In the genomic region with DNA sequence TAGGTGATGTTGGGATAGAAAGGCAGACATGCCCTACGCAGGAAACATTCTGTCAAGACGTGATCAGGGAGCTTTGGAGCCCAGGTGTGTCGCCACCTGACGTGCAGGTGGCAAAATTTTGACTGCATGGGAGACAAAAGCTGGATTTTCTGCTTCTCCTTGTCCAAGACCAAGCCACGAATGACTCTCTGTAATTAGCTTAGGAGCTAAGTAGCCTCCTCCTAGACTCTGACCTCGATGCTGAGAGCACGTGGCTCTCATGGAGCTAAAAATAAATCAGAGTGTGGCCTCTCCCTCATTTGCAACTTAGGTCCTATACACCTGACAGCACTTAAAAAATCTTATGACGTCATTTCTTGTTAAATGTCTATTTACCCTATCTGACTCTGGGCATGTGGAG, we compare ENCODE assay signal across 13 mouse cellular contexts. TPM values are rescaled to one million over a fixed set of nuclear protein-coding genes. Genes with fewer than 3 reads are reported as not detected.
DNase-seq lines count a peak whose midpoint lies in the region; ATAC-seq and TF ChIP-seq lines count a peak whose summit lies in the region.
"Had no signal": no experiment of that assay in that cellular context is flagged by ENCODE, and none has a peak within 500 bp of the region (broad histone marks: within the 10 kb centered on the region; RNA-seq: fewer than 3 reads in every experiment).

No protein-coding gene starts in this region.

- H3K4me2 ChIP-seq in hindbrain, embryonic 12.5 days (replicated peaks) = no peak overlapping the region; the same call in 1 of the 2 replicates
- no peak overlapping the region for H3K4me2 ChIP-seq in kidney, embryonic 15.5 days

- H3K36me3 ChIP-seq in hindbrain, embryonic 12.5 days = no peaks in the 10 kb centered on the region
- H3K36me3 ChIP-seq in kidney, embryonic 15.5 days = no peaks in the 10 kb centered on the region

- H3K4me1 ChIP-seq in hindbrain, embryonic 12.5 days = peaks cover 2% of the 10 kb centered on the region; the same call in 1 of the 2 replicates
- peaks cover 23% of the 10 kb centered on the region for H3K4me1 ChIP-seq in kidney, embryonic 15.5 days

- H3K9ac ChIP-seq in hindbrain, embryonic 12.5 days = no peak overlapping the region
- H3K9ac ChIP-seq in kidney, embryonic 15.5 days = no peak overlapping the region

- peak overlapping the region; percentile 80 for H3K27ac ChIP-seq in layer of hippocampus, adult 2 months
- H3K27ac ChIP-seq in hindbrain, embryonic 12.5 days = peak overlapping the region; percentile 12
- peak overlapping the region; percentile 83 for H3K27ac ChIP-seq in kidney, embryonic 15.5 days

- H3K4me3 ChIP-seq in layer of hippocampus, adult 2 months = peak overlapping the region; percentile 23; the same call in 1 of the 2 replicates
- H3K4me3 ChIP-seq in hindbrain, embryonic 12.5 days = no peak overlapping the region
- no peak overlapping the region for H3K4me3 ChIP-seq in kidney, embryonic 15.5 days (replicated peaks)

- no peaks in the 10 kb centered on the region for H3K9me3 ChIP-seq in hindbrain, embryonic 12.5 days (replicated peaks)
- no peaks in the 10 kb centered on the region for H3K9me3 ChIP-seq in kidney, embryonic 15.5 days (replicated peaks)

- 74% methylated on average over 8 of the region's 8 CpGs for WGBS in hindbrain, embryonic 12.5 days
- 67% methylated on average over 8 of the region's 8 CpGs for WGBS in kidney, embryonic 15.5 days

- no peak for ATAC-seq in hindbrain, embryonic 12.5 days (ENCODE audit: low FRiP score)
- 0 out of 2 replicates have a peak, but pooled peaks have one; percentile 4 for ATAC-seq in kidney, embryonic 15.5 days (replicated peaks; ENCODE audit: low FRiP score)
- ATAC-seq: CD4-positive, CD25-positive, alpha-beta regulatory T cell, adult 4 months had no signal

- no peaks in the 10 kb centered on the region for H3K27me3 ChIP-seq in hindbrain, embryonic 12.5 days
- no peaks in the 10 kb centered on the region for H3K27me3 ChIP-seq in kidney, embryonic 15.5 days

- DNase-seq in layer of hippocampus, adult 2 months (ENCODE audit: low spot score in 2 of 2) = no peak
- DNase-seq in layer of hippocampus, postnatal 36 days = no peak
- DNase-seq in retina, postnatal 1 day = peak; percentile 50
- DNase-seq in frontal cortex, postnatal 10 days (ENCODE audit: low spot score in 2 of 2) = no peak
- no peak for DNase-seq in frontal cortex, adult 2 months (ENCODE audit: extremely low spot score in 1 of 2, low spot score in 1 of 2)
- DNase-seq in frontal cortex, postnatal 36 days (ENCODE audit: low spot score in 2 of 2) = no peak
- DNase-seq: cerebellum, adult 2 months; liver; lung, postnatal 10 days; thymus, postnatal 36 days had no signal

- TF ChIP-seq CTCF in layer of hippocampus, adult 2 months (conservative IDR thresholded peaks at IDR 0.05) = no peak

RNA-seq across cellular contexts. Expression of a gene that starts 14.4 kb away (rescaled TPM):
- 10 to 100 TPM; 29.0 to 30.9 TPM for total RNA-seq in layer of hippocampus, adult 2 months (2021)
- 10 to 100 TPM; 26.5 to 32.1 TPM for total RNA-seq in layer of hippocampus, postnatal 36 days (2021)
- polyA plus RNA-seq in hindbrain, embryonic 12.5 days (2016; fragmentation: Nextera tagmentation; extraction: Ambion mirVana) = 26.1 and 28.6 TPM in 2 replicates
- polyA plus RNA-seq in kidney, embryonic 15.5 days (2015; fragmentation: Nextera tagmentation; extraction: Ambion mirVana) = 16.4 and 17.5 TPM in 2 replicates
- polyA plus RNA-seq in frontal cortex, adult 2 months (2012; rRNA removed) = 18.7 and 19.1 TPM in 2 replicates

Comparison
In these comparisons a context has a peak if more than half of its experiments do, and no peak if none do; other contexts are left out.
1. H3K27ac ChIP-seq: peak in every context shown above with its lines; median percentile 83 in kidney, embryonic 15.5 days; 80 in layer of hippocampus, adult 2 months; 12 in hindbrain, embryonic 12.5 days.